Mouse (Mus musculus) induced T-regulatory cell, adult 2 months (primary cell): ENCODE data around the gene Fbxo17.
"Not testable (repeated sequence)": the region's sequence is repeated elsewhere in the genome, so short reads cannot be mapped to it uniquely, and the experiment has no call there.

ENCODE experiments used
- DNase-seq: peaks from one replicate; pipeline ENCODE4 v3.0.0-alpha.2; 2012; ENCODE audit warnings: low read depth

Fbxo17 gene

GRCm38 (mm10) chr7:28716590-28717281, at the start of gene Fbxo17:
Fbxo17 (plus strand) TSS chr7:28716804.
- DNase-seq: peak; percentile 77

- DNase-seq: peak; percentile 63
Observed at GRCm38 (mm10) chr7:28671172-28671571, 45.4 kb upstream of the Fbxo17 start.

- no peak for DNase-seq
Observed at GRCm38 (mm10) chr7:28672276-28672675, 44.3 kb upstream of the Fbxo17 start.

GRCm38 (mm10) chr7:28672786-28673185, 43.8 kb upstream of the Fbxo17 start:
- DNase-seq: not testable (repeated sequence)

DNA sequence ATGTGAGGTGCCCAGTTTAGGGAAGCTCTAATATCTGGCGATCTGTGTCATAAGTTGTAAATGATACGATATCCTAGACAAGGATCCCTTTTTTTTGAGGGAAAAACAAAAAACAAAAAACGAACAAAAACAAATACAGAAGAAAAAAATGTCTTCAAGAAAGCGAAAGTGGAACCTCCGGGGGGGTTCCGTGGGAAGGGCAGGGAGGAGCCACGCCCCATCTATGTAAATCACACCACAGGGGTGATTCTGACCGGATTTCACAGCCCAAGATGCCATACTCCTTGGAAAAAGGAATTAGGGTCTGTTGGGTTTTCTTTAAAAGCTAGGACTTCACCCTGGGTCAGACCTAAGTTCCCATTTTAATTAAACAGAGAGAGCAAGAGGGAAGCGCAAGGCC, 41.6 kb upstream of the Fbxo17 start:
- peak; percentile 45 for DNase-seq

- no peak for DNase-seq
Observed at GRCm38 (mm10) chr7:28675746-28676145, 40.9 kb upstream of the Fbxo17 start.

DNA sequence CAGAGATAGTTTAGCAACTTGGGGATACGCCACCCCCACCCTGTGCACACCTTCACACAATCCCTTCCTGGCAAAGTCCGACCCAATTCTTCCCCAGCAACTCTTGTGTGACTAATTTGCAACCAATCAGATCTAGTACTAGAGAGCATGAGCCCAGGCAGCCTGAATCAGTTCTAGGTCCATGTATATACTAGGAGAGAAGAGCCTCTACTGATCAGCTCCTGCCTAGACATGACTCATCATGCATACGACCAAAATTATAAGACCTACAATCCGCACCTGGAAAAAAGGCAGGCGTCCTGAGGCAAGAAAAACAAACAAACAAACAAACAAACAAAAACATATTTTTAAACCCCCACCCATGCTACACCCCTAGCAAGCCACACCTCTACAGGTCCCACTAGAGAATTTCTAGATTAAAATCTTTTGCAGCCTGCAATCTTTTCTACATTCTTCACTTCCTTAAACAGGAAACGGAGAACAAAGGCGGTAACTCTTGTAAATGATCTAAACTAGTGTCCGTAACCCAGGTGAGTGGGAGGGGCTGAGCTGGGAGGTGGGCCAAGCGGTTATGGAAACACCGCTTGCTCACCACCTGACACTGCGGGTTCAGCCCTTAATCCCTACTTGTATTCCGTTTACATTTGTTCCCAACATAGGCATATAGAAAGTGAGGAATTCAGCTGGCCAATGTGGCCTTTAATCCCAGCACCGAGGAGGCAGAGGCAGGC, 39.6 kb upstream of the Fbxo17 start:
- DNase-seq: peak; percentile 76

DNA sequence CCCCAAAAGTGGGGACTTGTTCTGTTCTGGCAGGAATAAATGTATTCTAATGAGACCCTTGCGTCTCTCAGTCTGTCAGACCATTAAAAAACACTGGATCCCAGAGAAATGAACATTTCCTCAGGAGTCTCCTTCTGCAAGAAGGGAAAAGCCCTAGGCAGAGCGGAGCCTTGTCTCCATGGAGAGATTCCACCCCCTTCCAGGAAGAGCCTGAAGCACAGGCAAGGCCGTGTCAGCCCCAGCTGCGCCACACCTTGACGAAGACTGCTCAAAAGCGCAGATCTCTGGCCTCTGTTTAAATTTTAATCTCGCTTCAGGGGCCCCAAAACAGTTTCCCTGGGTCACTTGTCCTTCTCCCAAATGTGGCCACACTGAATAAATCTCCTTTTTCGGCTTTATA, 39.0 kb upstream of the Fbxo17 start:
- DNase-seq: no peak

GRCm38 (mm10) chr7:28691075-28691474, 25.5 kb upstream of the Fbxo17 start:
- no peak for DNase-seq

DNA sequence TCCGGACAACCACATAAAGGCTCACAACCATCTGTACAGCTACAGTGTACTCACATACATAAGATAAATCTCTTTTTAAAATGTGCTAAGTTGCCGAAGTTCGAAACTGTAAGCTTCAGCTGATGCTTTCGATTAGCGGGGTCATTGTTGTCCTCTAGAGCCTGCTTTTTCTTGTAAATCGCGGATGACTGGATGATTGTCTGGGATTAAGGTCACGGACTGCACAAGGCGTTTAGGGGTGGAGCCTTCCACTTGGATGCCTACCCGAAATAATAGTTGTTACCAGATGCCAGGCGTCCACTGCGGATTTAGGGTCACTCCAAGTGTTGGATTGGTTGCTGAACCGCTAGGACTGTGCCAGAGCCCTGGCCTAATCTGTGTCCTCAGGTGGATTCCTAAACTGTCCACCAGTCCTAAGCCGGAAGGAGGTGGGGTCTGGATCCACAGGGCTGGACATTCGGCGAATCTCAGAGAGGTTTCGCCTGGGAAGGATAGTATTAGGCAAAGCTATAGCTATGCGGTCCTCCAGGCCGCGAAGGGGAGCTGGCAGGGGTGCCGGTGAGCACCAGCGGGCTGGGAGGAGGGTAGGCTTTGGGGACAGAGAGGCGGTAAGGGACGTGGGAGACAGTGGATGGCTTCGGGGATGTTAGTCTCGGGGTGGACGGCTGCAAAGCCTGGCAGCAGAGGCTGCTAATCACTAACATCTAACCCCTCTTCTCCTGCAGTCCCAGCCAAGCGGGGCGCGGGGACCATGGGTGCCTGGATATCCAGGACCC, 23.9 kb upstream of the Fbxo17 start, which contains the start of gene Fbxo27:
Gene Fbxo27 (plus strand): TSS at position 305 of the 776 bp plus-strand sequence.
- no peak for DNase-seq

DNA sequence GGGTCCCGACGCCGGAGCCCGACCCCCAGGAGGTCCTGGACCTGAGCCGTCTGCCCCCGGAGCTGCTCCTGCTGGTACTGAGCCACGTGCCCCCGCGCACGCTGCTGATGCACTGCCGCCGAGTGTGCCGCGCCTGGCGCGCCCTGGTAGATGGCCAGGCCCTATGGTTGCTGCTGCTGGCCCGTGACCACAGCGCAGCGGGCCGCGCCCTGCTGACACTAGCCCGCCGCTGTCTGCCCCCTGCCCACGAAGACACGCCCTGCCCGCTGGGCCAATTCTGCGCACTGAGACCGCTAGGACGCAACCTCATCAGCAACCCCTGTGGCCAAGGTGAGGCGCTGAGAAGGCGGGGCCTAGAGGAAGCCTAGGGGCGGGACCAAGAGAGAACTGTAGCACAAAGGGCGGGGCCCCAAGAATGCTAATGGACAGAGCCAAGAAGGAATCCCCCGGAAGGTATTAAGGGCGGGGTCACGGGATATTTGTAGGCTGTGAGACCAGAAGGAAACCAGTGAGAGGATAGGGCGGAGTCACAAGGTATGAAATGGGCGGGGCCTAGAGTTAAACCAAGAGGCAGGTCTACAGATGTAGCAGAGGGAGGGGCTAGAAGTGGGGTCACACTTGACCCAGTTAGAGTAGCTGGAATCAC, 23.2 kb upstream of the Fbxo17 start:
- peak; percentile 99 for DNase-seq

DNA sequence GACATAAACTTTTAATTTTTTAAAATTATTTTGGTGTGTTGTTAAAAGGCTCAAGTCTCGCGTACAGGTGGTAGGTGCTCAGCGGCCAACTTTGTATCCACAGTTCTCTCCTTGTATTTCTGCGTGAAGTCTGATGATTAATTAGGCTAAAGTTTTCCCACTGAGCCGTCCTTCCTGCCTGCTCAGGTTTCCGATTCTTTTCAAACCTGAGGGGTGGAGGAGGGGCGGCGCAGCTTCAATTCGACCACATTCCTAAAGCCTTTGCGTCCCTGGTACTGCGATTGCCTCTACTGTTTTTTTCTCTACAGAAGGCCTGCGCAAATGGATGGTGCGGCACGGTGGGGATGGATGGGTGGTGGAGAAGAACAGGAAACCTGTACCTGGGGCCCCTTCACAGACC, 22.2 kb upstream of the Fbxo17 start:
- DNase-seq: peak; percentile 56

DNA sequence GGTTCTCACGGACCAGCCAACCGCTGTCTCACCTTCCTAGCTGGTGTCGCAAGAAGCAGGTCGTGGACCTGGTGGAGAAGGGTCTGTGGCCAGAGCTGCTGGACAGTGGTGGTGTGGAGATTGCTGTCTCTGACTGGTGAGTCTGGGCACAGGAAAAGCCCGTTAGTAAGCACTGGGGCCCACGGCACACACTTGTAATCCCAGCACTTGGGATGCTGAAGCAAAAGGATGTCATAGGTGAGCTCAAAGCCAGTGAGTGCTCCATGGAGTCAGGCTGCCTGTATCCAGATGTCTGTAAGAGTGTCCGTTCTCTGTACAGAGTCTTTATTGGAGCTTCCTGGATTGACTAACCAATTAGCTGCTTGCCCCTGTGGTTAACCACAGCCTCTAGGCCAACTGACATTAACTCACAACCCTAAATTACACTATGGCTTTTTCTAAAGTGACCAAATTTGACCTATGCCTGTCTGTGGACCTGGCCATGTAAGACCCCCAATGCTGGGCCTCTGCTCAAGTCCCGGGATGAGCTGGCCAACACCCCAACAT, 21.6 kb upstream of the Fbxo17 start:
- DNase-seq: peak; percentile 45

DNA sequence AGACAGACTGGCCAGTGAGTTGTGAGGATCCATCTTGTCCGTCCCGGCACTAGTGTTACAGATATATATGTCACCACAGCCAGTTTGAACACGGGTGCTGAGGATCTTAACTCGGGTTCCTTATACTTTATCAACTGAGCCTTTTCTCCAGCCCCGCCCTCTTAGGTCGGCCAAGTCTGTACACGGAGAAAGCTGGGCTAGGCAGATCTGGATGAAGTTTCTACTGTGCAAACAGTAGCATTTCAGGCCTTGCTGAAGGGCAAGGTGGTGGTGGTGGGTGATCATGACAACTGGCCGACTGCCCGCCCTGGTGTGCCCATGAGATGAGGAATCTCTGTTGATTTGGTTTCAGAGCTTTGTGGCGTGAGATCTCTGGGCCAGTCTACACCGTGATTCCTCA, 19.3 kb upstream of the Fbxo17 start:
- no peak for DNase-seq

DNA sequence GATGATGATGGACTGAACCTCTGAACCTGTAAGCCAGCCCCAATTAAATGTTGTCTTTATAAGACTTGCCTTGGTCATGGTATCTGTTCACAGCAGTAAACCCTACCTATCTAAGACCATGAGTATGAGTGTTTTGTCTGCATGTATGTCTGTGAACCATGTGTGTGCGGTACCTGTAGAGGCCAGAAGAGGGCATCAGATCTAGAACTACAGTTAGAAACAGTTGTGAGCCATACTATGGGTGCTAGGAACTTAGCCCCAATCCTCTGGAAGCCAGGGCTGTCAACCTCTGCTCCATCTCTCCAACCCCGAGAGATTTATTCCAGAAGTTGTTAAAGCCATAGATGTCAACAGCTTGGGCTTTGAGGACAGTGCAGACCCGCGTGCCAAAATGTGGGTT, 16.3 kb upstream of the Fbxo17 start:
- DNase-seq: no peak

DNA sequence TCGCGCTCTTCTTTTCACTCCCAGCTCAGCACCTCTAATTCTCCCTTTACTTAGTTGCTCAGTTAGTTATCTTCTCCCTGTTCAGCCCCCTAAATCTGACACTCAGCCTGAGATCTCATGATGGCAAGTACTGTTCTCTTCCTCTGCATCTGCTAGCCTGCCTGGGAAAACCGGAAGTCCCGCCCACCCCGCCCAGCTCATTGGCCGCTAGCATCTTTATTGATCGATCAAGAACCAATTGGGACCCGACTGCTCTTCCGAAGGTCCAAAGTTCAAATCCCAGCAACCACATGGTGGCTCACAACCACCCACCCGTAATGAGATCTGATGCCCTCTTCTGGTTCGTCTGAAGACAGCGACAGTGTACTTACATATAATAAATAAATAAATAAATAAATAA, 15.3 kb upstream of the Fbxo17 start:
- DNase-seq: not testable (repeated sequence)

DNA sequence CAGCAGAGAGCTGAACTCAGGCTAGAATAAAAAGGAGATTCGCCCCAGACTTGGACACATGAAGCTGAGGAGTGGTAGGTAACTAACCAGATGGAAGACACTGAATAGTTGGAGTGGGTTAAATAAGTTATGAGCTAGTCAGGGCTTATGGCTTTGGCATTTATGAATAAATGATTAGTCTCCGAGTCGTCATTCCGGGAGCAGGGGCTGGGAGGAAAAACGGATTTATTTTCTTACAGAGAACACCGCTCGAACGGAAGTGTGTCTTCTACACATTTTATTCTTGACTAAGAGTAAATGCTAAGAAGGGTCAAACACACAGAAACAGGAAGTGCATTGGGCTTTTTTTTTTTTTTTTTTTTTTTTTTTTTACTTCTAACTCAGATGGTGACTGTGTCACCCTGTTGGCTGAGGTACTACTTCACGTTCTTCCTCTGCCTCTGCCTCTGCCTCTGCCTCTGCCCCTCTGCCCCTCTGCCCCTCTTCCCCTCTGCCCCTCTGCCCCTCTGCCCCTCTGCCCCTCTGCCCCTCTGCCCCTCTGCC, 13.9 kb upstream of the Fbxo17 start:
- DNase-seq: peak; percentile 64

- DNase-seq: no peak
Observed at GRCm38 (mm10) chr7:28709454-28709853, 7.2 kb upstream of the Fbxo17 start.

GRCm38 (mm10) chr7:28710962-28711361, 5.6 kb upstream of the Fbxo17 start:
- peak; percentile 51 for DNase-seq

- no peak for DNase-seq
Observed at GRCm38 (mm10) chr7:28714667-28715066, 1.9 kb upstream of the Fbxo17 start.

GRCm38 (mm10) chr7:28715598-28715997, 1.0 kb upstream of the Fbxo17 start:
- DNase-seq: peak; percentile 45

DNA sequence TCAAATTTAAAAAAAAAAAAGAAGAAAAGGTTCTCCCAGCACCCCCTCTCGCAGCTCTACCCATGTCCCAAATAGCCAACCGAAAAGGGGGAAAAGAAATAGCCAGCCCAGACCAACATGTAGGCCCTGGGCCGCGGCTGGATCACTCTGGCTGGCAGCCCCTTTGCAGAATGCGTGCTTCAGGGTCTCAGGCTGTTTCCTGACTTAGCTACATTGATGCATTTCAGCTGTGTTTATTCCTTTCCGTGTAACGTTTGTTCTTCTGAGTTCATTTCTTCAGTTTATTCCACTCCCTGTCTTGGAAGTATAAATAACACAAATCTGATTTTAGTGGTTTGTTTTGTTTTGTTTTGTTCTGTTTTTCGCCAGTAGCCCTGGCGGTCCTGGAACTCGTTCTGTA, 1.1 kb downstream of the Fbxo17 start:
- DNase-seq: no peak
